Mouse (Mus musculus) cerebral cortex, adult 2 months (tissue): ENCODE measurements around the gene Bmpr1a.

Experiments
- WGBS: fragments of 180-500 bp; shearing (Covaris S2); methylation state at CpG from one replicate; pipeline ENCODE4 v1.1.7; 2018; 5-methylcytosine and 5-hydroxymethylcytosine counted together

Bmpr1a gene

DNA sequence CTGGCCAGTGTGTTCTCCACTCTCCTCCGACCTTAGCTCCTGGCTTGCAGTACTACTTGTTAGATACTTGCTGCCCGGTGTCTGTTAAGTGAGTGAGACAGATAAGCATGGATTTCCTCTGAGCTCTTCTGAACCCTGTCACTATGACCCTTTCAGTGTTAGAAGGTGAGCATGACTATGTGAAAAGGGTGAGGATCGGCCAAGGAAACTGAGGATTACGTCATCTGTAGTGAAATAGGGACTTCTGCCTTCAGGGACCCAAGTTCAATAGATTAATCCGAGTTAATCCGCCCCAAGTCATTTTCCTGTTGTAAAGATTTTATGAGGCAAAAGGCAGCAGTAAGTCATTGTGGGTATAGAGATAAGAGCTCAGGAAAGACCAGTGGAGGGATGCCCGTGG is 2.2 kb upstream of the Bmpr1a start:
- 92% methylated on average over 7 of the region's 7 CpGs for WGBS

- 84% methylated on average over 5 of the region's 5 CpGs for WGBS
These were observed 1.2 kb upstream of the Bmpr1a start for GRCm38 (mm10) chr14:34504377-34504776.

DNA sequence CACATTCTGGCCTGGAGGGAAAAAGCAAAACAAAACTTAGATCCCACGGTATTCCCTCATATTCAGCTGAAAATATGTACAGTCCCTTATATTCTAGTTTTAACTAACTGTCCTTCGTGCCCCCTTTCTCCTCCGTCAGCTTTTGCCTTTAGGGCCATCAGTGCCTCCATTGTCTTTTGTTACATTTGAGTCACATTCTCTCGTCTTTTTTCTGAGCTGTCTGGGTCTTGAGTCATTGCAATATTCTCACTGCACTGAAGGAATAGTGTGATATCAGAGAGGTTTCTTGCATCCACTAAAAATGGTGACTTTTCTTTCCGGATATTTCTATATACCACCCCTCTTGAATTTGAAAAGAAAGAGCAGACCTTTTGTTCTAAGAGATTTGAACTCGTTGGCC is 618 bp upstream of the Bmpr1a start:
- 26% methylated on average over 6 of the region's 6 CpGs for WGBS

DNA sequence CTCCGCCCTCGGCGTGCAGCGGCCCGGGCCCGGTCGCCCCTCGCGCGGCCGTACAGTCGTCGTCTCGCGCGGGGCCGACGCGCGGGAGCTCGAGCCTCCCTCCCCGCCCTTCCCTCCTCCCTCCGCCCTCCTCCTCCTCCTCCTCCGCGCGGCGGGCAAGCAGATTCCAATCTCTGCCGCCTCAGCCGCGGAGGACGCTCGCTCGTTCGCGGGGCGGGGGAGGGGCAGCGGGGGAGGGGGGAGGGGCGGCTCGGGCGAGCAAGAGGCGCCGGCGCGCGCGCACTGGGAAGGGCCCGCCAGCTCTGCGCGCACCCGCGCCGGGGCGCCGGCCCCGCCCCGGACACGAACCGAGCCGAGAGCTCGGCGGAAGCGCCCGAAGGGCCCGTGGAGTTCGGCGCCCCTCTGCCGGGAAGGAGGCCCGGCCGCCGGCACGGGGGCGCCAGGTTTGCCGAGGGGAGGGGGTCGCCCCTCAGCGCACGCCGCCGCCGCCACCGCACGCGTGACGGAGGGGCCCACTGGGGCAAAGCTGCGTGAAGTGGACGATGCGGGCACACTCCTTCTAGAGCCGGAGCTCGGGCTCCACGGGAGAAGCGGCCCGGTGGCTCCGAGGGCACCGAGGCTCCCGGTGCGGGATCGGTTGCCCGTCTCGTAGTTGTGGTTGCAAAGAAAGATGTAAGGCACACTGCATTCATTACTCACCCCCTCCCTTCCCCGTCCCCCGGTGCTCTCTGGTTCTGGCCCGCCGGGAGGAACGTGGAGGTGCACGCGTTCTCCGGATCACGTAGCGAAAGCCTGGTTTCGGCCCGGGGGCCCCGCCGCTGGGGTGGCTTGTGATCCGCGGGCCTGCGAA is 441 bp downstream of the Bmpr1a start:
- WGBS: under 1% methylated on average over 108 of the region's 115 CpGs

GRCm38 (mm10) chr14:34501804-34502474 is 1.2 kb downstream of the Bmpr1a start:
- WGBS: under 1% methylated on average over 76 of the region's 77 CpGs

DNA sequence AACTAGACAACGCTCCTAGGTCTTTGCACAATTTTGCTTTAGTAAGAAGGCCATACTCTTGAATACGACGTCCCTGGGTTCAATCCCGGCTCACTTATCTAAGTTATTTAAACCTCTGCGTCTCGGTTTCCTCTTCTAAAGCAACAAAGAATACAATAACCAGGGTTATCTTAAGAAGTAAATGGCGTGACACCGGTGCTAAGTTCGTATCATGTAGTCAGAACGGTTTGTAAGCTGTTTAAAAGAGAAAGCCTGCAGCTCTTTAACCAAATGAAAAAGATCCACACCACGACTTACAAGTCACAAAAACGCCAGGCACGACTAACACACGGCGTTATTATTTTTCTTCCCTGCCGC is 1.7 kb downstream of the Bmpr1a start:
- 2% methylated on average over 16 of the region's 16 CpGs for WGBS

- 28% methylated on average over 4 of the region's 4 CpGs for WGBS
These were observed 2.8 kb downstream of the Bmpr1a start for GRCm38 (mm10) chr14:34500309-34500708.

DNA sequence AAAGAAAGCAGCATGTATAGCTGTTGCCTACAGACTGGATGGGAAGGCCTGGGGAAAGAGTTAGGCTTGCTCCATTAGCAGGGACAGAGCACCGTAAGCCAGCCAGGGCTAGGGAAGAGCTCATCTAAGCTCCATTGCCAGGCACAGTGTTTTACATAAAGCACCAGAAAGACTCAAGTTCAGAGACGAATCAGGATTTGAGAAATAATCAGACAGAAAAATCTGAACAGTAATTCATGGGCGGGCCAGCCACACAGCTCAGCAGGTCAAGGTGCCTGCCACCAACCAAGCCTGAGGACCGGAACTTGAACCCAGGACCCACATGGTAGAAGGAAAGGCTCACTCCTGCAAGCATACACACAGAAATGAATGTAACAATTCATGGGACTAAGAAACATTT is 3.5 kb downstream of the Bmpr1a start:
- 62% methylated on average over 4 of the region's 4 CpGs for WGBS

GRCm38 (mm10) chr14:34497346-34497745 is 5.8 kb downstream of the Bmpr1a start:
- WGBS: 58% methylated on average over 3 of the region's 3 CpGs

DNA sequence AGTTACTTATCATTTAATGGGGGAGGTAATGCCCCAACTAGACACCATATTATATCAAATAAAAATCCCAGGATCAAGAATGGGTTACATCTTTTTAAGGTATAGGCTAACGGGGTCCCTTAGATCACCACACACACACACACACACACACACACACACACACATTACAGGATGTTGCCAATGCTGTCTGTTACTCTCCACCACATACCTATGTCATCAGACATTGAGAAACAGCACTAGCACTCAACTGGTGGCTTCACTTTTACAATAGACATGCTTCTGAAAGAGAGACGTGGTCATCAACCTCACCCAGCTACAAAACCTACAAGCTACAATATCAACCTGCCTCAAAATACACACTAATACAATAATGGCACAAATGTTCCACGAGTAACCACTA is 9.5 kb downstream of the Bmpr1a start:
- 88% methylated on average over 3 of the region's 3 CpGs for WGBS

DNA sequence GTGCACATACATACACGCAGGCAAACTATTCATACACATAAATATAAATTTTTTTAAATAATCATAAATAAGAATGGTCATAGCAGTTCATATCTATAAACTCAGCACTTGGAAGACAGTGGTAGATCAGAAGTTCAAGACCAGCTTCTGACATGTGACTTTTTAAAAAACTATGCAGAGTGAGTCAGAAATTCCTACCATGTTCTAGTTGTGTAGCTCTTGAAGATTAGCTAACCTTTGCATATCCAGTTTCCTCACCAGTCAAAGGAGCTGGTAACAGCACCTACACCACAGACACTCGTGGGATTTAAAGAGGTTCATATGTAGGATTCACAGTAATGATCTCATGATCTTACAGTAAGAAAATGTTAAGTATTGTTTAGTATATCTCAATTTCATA is 10.5 kb downstream of the Bmpr1a start:
- WGBS: 81% methylated on average over 2 of the region's 2 CpGs

DNA sequence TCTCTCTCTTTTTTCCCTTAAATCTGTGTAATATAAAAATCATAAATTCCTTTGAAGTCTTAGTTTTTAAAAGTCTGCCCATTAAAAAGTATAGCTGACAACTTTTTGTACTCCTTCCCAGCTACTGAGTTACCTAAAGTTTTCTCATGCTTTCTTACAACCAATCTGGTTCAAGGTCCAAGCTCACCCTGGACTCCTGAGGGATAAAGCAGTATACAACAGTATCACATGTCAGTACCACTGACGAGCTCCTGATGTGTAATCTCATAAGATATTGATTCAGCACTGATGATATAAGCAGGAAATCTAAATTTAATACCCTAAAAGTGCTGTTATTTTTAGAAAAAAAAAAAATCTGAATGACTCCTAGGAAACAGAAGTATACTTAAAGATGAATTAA is 12.2 kb downstream of the Bmpr1a start:
- 75% methylated on average over 1 of the region's 1 CpGs for WGBS

- 67% methylated on average over 2 of the region's 2 CpGs for WGBS
These were observed 13.2 kb downstream of the Bmpr1a start for GRCm38 (mm10) chr14:34489928-34490327.

DNA sequence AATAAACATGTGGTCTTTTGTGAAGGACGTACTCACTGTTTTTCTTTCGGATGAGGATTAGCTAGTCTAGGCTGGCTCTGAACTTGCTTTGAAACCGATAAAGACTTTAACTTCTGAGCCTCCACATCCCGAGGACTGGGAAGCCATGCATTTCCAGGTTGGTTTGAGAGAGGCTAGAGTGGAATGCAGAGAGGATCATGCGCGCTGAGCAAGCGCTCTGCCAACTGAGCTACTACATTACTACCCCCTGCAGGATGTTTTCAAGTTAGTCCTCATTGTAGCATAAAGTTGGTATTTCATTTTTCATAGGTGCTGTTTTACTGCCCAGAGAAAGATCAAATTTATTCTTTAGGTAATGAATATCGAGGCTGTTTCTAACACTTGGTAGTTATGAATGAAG is 17.0 kb downstream of the Bmpr1a start:
- 59% methylated on average over 8 of the region's 8 CpGs for WGBS

DNA sequence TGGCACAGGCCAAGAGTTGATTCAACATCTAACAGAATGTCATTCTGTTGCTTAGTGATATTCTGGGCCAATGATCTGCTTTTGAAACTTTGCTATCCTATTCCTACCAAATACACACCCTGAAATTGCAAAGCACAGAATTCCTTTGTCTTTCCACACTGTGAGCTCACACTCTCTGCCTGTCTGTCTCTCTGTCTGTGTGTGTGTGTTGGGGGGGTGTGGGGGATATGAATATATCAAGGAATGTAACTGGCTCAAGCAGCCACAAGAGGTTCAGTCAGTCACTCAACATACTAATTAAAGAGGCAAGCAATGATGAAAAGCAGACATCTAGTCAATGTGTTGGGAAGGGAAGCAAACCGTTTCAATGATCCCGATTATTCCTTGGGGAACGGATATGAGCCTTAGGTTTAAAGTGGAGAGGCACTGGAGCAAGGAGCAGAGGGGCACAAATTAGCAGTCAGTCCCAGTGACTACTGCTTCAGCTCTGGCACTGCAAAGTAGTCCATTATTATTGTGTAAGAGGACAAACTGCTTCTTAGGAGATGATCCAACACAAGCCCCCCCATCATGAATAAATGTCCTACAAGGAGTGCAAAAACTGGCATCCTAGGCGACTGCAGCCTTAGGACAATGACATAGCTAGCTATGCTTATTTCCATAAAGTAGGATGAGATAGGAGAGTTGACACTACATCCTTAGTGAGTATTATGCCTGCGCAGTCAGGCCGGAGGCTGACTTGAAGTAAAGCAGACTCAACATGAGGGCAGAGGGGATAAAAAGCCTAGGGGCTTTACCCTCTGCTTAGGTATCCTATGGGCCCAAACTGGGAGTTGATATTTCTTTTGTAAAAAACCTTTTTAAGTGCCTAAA is 19.4 kb downstream of the Bmpr1a start:
- 55% methylated on average over 6 of the region's 6 CpGs for WGBS

- WGBS: 24% methylated on average over 3 of the region's 3 CpGs
These were observed 36.9 kb downstream of the Bmpr1a start for GRCm38 (mm10) chr14:34466291-34466690.

DNA sequence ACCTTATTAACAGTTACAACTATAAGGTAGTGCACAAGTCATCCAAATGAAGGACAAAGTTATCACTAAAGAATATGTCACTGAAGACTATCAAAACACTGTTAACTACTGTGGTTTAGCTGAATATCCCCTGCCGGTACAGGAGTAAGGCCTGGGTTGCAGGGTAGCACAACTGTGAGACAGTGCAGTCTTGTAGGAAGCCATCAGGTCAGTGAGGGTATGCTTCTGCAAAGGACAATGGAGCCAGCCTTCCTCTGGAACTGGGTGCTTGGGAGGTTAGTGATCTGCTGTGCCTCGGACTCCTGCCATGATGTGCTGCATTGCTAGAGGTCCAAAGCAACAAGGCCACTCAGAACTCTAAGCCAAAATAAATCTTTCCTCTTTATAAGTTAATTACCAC is 43.8 kb downstream of the Bmpr1a start:
- 86% methylated on average over 2 of the region's 2 CpGs for WGBS

DNA sequence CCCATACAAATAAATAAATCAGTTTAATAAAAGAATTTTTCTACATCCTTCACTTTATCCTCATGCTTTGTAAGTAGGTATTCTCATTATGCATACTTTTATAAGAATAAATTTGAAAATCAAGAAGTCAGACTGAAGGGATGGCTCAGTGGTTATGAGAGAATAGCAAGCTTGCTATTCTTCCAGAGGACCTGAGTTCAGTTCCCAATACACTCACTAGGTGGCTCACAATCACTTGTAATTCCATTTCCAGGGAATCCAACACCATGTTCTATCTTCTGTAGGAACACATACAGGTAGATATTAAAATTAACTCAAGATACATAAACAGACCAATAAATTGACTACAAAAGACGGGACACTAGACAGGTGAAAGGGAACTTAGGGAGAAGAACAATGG is 44.3 kb downstream of the Bmpr1a start:
- WGBS: 78% methylated on average over 1 of the region's 1 CpGs

- WGBS: 71% methylated on average over 3 of the region's 3 CpGs
These were observed 48.9 kb downstream of the Bmpr1a start for GRCm38 (mm10) chr14:34454282-34454681.

GRCm38 (mm10) chr14:34453648-34454047 is 49.5 kb downstream of the Bmpr1a start:
- WGBS: 46% methylated on average over 6 of the region's 6 CpGs

DNA sequence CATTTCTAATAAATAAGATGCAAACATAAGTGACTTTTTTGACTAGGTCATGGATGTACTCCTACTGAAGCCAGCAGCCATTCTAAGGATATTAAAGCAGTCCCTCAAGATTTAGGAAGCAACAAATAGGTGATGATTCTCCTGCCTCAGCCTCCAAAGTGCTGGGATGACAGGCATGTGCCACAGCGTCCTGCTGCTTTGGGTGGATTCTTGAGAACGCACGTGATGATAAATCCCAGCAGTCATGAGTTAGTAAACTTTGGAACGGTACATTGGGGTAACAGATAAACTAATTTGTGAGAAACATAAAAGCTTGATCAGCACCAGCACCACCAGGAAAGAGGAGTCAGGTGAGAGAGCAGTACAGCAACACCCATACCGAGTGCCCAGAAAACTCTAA is 52.7 kb downstream of the Bmpr1a start:
- 91% methylated on average over 5 of the region's 5 CpGs for WGBS

GRCm38 (mm10) chr14:34449807-34450206 is 53.3 kb downstream of the Bmpr1a start:
- 83% methylated on average over 9 of the region's 9 CpGs for WGBS
